Mouse (Mus musculus) adrenal gland, postnatal 25 days (tissue): ENCODE results near the gene Gnptab. TPM values are rescaled to one million over a fixed set of nuclear protein-coding genes. Genes with fewer than 3 reads are reported as not detected.
"Not testable (repeated sequence)": the region's sequence is repeated elsewhere in the genome, so short reads cannot be mapped to it uniquely, and the experiment has no call there.

ENCODE experiments used
- DNase-seq: peaks from one replicate; pipeline ENCODE4 v3.0.0; 2021; ENCODE audit warnings: mixed read lengths
- long read RNA-seq: library from polyadenylated mRNA; stranded (forward); transcript quantifications from one replicate; pipeline ENCODE4 v2.0.0, GENCODE M21; 2021
- total RNA-seq: library from RNA; stranded (reverse); gene quantifications from 2 replicates; pipeline ENCODE4 v1.2.3, GENCODE M21; 2021

Gnptab gene
- 29.8 and 38.2 TPM in 2 replicates for total RNA-seq
- long read RNA-seq, partial matches to known transcripts = 1 of 1 reads
- long read RNA-seq, other reads (novel, unspliced or antisense) = 0 of 1 reads

- peak; percentile 91 for DNase-seq
Measured at GRCm38 (mm10) chr10:88379013-88379885, at the start of gene Gnptab, which contains the start of gene Dram1. Gene Gnptab, plus strand, starts transcription at chr10:88379132. Gene Dram1, minus strand, starts transcription at chr10:88379080.

GRCm38 (mm10) chr10:88330695-88331094 is 48.2 kb upstream of the Gnptab start:
- DNase-seq = no peak

DNA sequence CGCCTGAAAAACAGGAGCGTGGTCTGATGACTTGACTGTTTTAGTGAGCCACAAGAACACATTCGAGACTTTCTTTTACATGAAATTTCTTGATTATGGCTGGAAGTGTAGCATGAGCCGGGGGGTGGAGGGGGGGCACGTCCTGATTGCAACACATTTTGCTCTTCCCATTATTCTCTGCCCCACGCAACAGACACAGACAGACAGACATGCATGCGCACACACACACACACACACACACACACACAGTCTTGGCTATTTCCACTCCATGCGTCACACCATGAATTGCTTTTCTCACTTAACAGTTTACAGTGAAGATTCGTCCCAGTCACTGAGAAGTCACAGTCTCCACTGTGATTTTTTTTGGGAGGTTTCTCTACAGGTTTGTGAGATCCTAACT is 38.3 kb upstream of the Gnptab start:
- DNase-seq = no peak

GRCm38 (mm10) chr10:88341368-88341767 is 37.6 kb upstream of the Gnptab start:
- no peak for DNase-seq

- no peak for DNase-seq
Measured at GRCm38 (mm10) chr10:88345899-88346401, 33.0 kb upstream of the Gnptab start.

DNA sequence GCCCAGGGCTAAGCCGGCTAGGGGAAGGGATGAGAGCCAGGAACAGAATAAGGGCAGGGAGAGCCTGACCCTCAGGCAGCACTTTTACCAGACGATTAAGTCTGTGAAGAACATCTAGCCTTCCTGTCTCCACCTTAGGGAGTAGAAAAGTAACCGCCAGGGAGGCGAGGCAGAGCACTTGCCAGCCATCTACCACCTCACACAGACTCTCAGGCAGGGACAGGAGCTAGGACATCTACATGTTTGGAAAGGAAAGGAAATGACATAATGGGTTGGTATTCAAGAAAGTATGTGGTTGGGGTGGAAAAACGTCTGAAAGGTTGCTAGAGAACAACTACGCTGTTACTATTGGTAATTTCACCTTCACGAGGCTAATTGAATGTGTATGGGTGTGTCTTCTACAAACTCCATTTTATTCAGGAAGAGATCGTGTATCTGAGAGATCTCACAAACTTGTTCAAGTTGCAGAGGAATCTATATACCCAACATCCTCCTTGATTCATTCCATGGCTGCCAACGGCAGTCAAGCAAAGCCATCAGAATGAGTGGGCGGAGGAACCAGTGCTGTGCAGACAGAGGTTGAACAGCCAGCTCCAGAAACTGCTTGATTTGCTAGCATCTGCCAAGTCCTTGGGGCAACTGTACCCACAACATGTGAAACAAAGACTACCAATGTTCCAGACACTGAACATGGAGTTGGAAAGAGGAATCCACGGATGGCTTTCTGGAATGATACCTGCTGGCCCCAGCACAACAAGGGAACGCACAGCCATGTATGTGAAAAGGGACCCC is 32.3 kb upstream of the Gnptab start:
- no peak for DNase-seq

DNA sequence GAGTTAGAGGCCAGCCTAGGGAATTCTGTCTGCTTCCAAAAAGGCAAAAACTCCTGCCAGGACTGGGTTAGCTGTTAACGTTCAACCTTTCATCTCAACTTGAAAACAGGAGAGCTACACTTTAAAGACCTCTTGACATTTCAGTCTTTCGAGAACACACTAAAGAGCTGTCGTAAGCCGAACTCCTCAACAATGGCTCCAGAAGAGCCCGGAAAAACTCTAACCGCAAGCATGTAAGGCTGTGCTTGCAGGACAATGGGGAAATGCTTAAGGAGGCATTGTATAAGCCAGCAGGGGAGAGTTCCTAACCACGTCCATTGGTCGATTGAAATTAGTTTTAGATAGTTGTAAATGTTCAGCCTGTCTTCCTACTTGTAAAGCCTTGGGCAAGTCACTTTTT is 29.1 kb upstream of the Gnptab start:
- no peak for DNase-seq

DNA sequence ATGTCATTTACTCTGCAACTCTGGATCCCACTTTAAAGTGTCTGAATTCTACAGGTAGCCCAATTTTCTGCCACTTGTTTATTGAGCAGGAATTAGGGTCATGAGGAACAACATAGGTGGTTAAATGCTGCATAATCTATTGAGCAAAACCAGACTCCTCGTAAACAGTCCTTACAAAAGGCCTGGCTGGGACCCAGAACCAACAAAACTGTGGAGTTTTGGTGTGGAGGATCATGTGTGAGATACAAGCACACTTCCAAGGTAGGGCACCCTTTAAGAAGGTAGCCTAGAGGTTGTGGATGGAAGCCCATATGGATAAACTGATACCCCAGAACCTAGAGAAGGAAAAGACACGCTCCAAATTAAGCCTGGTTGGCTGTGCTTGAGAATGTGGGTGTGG is 28.2 kb upstream of the Gnptab start:
- DNase-seq = no peak

DNA sequence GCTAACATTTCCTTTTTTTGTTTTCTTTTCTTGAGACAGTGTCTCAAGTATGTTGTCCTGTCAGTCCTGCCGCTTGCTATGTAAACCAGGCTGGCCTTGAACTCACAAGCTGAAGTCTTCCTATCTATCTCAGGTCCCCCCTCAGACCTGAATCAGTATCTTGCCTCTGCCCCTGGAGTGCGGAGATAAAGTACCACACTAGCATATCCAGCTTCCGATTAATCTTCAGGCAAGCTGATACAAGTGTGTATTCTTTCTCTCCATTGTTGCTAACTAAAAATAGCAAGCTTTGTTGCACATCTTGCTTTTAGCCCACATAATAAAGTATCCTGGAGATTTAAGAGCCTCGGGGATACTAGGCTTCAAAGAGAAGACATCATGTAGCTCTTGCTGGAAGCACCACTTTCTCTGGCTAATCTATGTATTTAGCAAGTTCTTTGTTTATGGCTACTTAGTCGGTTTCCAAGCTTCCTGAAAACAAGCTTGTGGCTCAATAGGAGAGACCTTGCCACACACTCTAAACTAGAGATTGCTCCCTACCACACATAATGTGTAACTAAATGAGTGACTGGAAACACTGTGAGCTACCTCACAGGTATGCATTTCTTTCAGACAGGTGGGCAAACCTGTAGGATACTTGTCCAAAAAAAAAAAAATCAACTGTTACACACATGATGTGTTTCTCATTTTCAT is 27.4 kb upstream of the Gnptab start:
- no peak for DNase-seq

- DNase-seq = no peak
Measured at GRCm38 (mm10) chr10:88352549-88352948, 26.4 kb upstream of the Gnptab start.

DNA sequence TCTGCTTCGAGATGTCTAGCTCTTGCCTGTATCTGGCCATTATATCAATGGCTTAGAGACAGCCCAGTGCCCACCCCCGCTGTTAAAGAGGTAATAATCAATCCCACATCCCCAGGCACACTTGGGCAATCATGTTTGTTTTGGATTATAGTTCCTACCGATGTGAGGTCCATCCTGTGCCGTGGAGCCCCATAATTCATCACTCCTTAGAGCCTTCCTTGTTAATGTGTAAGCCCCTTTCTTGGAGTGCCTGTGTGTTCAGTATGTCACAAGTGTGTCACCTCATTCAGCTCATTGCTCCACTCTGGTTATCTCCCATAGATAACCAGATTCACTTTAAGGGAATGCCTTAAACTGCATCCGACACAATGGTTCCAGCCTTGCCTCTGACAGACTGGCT is 24.3 kb upstream of the Gnptab start:
- DNase-seq = no peak

DNA sequence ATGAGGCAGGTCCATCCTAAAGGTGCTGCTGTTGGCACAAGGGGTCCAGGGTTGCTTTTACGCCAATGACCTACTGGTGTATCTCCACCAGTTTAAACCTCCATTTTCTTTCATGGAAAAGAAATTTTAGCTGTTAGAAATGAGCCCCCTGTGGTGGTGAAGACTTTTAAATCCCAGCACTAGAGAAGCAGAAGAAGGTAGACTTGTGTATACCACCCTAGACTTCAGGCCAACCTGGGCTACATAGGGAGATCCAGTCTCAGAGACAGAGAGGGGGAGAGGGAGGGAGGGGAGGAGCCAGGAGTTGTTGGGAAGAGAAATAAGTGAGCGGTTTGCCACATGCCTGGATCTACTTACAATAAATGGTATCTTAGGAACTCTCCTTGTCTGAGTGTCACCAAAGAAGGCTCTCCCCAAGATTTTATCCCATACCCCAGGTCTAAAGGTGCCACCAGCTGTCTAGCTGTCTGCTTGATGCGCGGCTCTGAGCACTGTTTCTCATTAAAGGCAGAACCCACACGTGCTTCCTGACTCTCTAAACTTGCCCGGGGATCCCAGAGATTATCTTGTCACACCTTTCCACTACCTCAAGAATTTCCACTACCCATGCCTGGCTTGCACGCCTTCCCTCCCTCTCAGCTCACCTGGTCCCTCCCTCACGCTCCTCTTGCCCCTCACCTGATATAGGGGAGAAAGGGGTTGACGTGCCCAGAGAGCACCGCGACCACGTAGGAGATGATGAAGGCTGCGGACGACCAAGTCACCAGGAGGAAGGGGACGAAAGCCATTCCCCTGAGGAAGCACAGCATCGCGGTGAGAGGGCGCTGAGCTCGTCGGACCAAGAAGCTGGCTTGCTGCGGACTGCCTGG is 22.6 kb upstream of the Gnptab start:
- DNase-seq = no peak

GRCm38 (mm10) chr10:88356983-88357559 is 21.9 kb upstream of the Gnptab start:
- DNase-seq = peak; percentile 83

DNA sequence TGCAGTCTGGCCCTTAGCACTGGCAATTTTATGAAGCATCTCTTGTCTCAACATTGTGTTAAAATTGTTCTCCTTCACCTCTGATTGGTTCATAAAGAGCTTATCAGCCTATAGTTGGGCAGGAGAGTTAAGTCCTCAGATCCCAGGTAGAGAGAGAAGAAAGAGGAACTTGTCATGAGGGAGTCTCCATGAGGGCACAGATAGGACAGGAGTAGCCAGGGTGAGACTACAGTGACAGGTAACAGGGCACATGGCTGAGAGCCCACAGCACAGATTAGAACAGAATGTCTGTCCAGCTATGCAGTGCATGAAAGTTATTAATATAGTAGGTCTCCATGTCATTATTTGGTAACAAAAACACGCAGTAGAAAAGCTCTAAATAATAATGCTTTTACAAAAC is 16.7 kb upstream of the Gnptab start:
- DNase-seq = no peak

GRCm38 (mm10) chr10:88364221-88364620 is 14.7 kb upstream of the Gnptab start:
- no peak for DNase-seq

DNA sequence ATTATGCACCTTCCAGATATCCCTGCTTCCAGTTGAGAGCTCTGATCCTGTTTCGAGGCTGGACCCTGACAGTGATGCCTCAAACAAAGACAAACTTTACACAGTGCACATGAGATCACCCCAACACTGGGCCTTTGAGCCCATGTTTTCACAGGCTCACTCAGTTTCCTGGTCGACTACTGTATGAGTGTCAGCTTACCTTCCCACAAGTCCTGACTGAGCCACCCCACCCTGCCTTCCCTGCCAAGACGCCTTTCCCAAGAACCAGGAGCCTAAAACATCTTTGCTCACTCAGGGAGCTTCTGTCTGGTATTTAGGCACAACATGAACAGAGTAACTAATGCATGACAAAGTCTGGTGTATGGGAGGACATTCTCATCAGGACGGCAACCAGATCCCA is 9.7 kb upstream of the Gnptab start:
- DNase-seq = no peak

- DNase-seq = peak; percentile 14
Measured at GRCm38 (mm10) chr10:88371793-88372192, 7.1 kb upstream of the Gnptab start.

DNA sequence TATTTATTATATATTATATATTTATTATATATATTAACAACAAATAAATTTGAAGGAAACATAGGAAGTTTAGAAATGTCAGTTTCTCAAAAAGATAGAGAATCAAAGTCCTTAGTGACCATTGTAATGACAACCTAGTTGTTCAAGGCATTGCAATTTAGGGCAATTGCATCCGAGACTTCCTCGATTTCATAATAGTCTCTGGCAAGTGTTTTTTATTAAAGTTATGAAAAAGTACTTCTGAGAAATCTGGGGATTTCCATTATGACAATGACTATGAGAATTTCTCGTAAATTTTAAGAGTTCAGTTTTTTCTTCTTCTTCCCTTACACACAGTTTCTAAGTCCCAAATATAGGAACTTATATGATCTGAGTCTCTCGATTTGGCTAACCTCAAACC is 6.5 kb upstream of the Gnptab start:
- DNase-seq = no peak

DNA sequence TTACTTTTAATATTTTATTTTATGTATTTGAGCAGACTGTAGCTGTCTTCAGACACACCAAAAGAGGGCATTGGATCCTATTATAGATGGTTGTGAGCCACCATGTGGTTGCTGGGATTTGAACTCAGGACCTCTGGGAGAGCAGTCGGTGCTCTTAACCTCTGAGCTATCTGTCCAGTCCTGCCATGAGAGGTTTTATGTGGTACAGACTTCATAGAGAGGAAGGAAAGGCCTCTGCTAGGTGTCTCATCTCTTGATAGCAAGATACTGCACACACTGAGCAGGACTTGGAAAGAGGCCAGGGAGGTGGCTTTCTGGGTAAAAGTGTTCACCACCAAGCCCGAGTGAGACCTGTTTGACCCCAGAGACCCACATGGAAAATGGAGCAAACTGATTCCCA is 6.0 kb upstream of the Gnptab start:
- not testable (repeated sequence) for DNase-seq

DNA sequence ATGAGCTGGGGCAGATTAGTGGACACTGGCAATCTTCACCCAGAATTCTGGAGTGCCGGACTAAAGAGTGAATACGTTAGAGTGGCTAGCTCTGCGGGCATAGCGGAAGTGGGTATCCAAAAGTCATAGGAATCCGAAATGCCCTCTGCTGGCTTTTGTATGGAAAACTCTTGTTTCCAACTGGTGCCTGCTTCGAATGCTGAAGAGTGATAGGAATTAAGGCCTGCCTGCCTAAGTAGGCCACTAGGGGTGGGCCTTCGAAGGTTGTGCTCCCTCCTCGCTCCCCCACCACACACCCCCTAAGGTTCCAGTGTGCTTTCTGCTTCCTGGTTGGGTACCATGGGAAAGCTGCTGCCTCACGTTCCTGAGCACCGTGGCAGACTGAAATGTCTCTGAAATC is 3.9 kb upstream of the Gnptab start:
- no peak for DNase-seq

GRCm38 (mm10) chr10:88376770-88377169 is 2.2 kb upstream of the Gnptab start:
- peak; percentile 85 for DNase-seq
